Mouse (Mus musculus): Measurements from ENCODE around the gene Stag3. TPM values are rescaled to one million over a fixed set of nuclear protein-coding genes. Genes with fewer than 3 reads are reported as not detected.

The Stag3 gene
- polyA plus RNA-seq, 1 experiment from 2014 or later, result 6.7 TPM

DNA sequence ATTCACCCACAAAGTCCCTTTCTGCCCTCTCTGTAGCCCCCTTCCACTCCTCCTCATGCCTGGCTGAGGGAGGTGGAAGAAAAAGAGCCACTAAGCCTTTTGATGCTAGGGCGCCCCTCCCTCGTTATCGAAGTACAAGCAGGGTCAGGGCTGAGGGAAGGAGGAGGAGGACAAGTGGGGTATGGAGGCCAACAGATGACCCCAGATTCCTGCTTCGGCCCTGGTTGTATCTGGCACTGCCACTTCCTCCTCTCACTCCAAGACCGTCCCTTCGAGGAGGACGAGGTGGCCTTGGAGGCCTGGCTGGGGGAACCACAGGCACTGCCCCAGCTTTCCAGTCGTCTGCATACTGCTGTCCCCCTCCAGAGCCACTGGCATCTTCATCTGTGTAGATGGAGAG lies 5.9 kb upstream of the Stag3 start:
- no peak for DNase-seq (ENCODE audit: low spot score)
- Histone ChIP-seq H3K36me3 (peaks cover 50% of the 10 kb centered on the region), H3K27ac (no peak overlapping the region), H3K4me3 (no peak overlapping the region), H3K4me1 (peaks cover 66% of the 10 kb centered on the region), H3K9me3 (replicated peaks) (no peaks in the 10 kb centered on the region), H3K27me3 (ENCODE audit: low read depth, poor library complexity, severe bottlenecking) (peaks cover 4% of the 10 kb centered on the region; the same call in 1 of the 2 replicates)
- WGBS, result 79% methylated on average over 8 of the region's 8 CpGs

DNA sequence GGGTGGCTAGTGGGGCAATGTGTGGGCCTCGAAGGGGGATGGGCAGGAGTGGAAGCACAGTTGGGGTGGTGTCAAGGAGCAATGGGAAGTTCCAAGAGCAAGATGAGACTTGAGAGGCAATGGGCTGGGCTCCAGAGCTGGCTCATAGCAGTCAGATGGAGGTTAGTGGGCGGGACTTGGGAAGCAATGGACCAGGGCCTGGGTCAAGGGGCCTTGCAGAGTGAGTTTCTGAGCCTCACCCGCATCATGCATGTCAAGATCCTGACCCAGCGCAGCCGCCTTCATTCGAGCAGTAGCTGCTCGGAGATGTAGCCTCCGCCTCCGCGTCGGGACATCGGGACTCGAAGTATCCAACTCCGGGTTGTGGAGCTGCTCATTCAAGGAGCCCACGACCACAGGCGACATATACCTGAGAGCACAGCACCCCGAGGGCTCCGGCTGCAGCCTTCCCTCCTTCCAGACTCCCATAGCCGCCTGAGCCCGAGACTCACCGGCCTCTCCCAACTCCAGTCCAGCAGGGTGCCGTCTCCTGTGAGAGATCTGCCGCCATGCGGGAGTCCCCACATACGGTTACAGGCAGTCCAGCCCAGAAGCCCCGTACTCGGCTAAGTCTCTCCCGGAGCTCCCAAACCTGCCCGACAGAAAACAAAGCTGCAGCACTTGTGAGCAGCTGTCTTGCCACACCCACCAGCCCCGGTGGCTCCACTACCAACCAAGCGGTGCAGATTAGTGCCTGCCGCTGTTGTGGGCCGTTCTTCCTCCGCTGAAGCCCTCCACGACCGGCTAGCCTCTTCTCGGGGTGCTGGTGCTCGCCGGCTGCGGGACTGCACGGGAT lies 4.6 kb upstream of the Stag3 start:
- H3K27ac ChIP-seq, result peak overlapping the region; percentile 17; the same call in 1 of the 2 replicates
- H3K4me1 ChIP-seq, result peaks cover 69% of the 10 kb centered on the region
- peak; percentile 41 for DNase-seq (ENCODE audit: low spot score)
- H3K9me3 ChIP-seq (replicated peaks), result no peaks in the 10 kb centered on the region
- H3K4me3 ChIP-seq, result peak overlapping the region; percentile 38
- H3K27me3 ChIP-seq (ENCODE audit: low read depth, poor library complexity, severe bottlenecking), result peaks cover 4% of the 10 kb centered on the region; the same call in 1 of the 2 replicates
- WGBS, result 25% methylated on average over 41 of the region's 41 CpGs
- peaks cover 50% of the 10 kb centered on the region for H3K36me3 ChIP-seq

DNA sequence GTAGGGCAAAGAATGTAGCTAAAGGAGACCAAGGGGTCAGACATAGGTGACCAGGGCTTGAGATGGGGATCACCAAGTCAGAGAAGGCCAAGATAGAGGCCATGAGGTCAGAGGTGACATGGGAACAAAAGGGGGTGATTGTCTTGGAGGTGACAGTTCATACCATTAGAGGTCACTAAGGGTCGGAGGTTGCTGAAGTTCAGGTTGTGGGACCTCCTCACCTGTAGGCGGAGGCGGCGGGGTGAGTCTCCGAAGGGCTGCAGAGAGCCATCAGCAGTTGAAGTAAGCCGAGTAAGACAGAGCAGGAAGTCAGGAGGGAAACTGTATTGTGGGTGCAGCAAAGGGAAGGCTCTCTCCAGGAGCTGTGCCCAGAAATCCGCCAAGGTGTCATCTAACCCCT lies 2.0 kb upstream of the Stag3 start:
- Histone ChIP-seq H3K36me3 (peaks cover 50% of the 10 kb centered on the region), H3K9me3 (replicated peaks) (no peaks in the 10 kb centered on the region), H3K4me3 (peak overlapping the region; percentile 78), H3K4me1 (peaks cover 51% of the 10 kb centered on the region), H3K27ac (no peak overlapping the region), H3K27me3 (ENCODE audit: low read depth, poor library complexity, severe bottlenecking) (no peaks in the 10 kb centered on the region; the same call in 1 of the 2 replicates)
- WGBS, result 84% methylated on average over 7 of the region's 7 CpGs
- DNase-seq (ENCODE audit: low spot score), result no peak

DNA sequence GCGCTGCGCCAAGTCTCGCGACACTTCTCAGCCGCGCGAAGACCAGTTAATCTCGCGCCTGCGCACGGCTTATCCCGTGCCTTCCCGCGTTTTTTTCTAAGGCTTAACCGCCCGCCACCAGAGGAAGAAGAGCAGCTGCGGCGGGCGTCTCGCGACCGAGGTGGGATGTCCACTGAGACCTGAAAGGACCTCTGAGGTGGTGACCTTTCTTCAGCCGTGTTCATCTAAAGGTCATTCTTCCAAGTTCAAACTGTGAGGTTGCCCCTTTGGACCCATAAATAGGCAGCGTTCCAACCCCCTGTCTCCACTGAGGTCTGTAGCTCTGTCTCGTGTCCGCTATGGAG lies 357 bp downstream of the Stag3 start:
- Histone ChIP-seq H3K27me3 (ENCODE audit: low read depth, poor library complexity, severe bottlenecking) (no peaks in the 10 kb centered on the region), H3K4me1 (peaks cover 40% of the 10 kb centered on the region), H3K9me3 (replicated peaks) (no peaks in the 10 kb centered on the region), H3K36me3 (peaks cover 33% of the 10 kb centered on the region), H3K4me3 (peak overlapping the region; percentile 78), H3K27ac (peak overlapping the region; percentile 92)
- DNase-seq (ENCODE audit: low spot score), result no peak
- WGBS, result 22% methylated on average over 26 of the region's 26 CpGs

DNA sequence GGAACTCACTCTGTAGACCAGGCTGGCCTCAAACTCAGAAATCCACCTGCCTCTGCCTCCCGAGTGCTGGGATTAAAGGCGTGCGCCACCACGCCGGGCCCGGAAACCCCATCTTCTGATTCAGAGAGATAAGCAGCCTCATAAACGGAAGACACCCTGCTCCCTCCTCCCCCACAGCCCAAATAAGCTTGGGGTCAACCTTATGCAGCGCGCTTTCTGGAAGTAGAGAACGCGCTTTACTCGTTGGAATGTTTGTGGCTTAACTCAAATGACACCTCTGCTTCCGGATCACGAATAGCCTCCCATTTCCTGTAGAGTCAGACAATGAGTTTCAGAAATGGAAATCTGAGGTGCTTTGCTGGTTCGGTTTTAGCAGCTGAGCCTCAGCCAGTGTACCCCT lies 789 bp downstream of the Stag3 start:
- H3K36me3 ChIP-seq, result peaks cover 29% of the 10 kb centered on the region
- no peaks in the 10 kb centered on the region for H3K27me3 ChIP-seq (ENCODE audit: low read depth, poor library complexity, severe bottlenecking)
- no peak overlapping the region for H3K4me3 ChIP-seq
- 88% methylated on average over 15 of the region's 15 CpGs for WGBS
- peaks cover 36% of the 10 kb centered on the region for H3K4me1 ChIP-seq
- H3K9me3 ChIP-seq (replicated peaks), result no peaks in the 10 kb centered on the region
- H3K27ac ChIP-seq, result no peak overlapping the region
- DNase-seq (ENCODE audit: low spot score), result no peak

DNA sequence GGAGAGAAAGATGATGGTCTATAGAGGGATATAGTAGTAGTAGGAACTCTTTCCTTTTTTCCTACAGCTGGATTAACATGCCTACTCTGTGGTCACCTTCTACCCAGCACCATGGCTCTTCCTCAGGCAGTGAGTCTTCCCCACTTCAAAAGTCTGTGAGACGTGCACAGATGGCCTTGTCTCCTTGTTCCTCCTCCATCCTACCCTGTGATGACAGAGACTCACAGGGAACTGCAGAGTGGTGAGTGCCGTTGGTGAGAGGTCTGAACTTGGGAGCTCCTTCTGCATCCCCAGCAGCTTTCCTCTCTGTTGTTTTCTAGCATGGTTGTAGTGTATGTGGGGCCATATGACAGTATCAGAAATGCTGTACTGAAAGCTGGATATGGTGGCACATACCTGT lies 1.8 kb downstream of the Stag3 start:
- Histone ChIP-seq H3K27ac (no peak overlapping the region), H3K36me3 (peaks cover 19% of the 10 kb centered on the region), H3K9me3 (replicated peaks) (no peaks in the 10 kb centered on the region), H3K4me3 (no peak overlapping the region), H3K4me1 (peaks cover 26% of the 10 kb centered on the region), H3K27me3 (ENCODE audit: low read depth, poor library complexity, severe bottlenecking) (no peaks in the 10 kb centered on the region)
- no peak for DNase-seq (ENCODE audit: low spot score)
- 85% methylated on average over 2 of the region's 2 CpGs for WGBS

DNA sequence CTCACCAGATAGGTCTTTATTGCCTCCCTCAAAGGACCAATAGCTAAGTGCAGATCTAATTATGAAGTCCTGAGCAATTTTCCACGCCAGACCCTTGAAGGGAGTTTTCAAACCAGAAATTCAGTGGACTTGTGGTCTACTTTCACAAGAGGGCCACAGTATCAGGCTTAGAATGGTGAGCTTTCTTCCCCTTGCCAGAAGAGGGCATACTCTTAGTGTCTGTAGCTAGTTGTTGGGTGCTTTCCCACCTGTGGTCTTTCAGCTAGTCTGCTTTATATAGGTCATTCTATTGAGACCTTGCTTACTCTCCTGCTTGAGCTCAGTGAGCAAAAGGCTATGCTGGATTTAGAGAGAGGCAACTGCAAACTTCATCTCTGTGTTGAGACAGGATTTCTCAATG lies 3.5 kb downstream of the Stag3 start:
- Histone ChIP-seq H3K9me3 (replicated peaks) (no peaks in the 10 kb centered on the region), H3K36me3 (peaks cover 1% of the 10 kb centered on the region), H3K27ac (no peak overlapping the region), H3K4me1 (peaks cover 10% of the 10 kb centered on the region), H3K4me3 (no peak overlapping the region), H3K27me3 (ENCODE audit: low read depth, poor library complexity, severe bottlenecking) (no peaks in the 10 kb centered on the region)
- DNase-seq (ENCODE audit: low spot score), result no peak
- 49% methylated on average over 1 of the region's 1 CpGs for WGBS

DNA sequence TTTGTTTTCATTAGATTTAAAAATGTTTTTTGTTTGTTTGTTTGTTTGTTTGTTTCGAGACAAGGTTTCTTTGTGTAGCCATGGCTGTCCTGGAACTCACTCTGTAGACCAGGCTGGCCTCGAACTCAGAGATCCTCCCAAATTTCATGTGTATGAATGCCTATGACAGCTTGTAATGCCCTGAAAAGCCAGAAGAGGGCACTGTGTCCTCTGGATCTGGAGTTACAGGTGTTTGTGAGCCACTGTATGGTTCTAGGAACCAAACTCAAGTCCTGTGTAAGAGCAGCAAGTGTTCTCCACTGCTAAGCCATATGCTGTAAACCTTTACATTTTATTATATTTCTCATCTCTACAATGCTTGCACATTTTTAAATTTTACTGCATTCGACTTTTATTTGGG lies 7.8 kb downstream of the Stag3 start:
- Histone ChIP-seq H3K4me1 (no peaks in the 10 kb centered on the region), H3K4me3 (no peak overlapping the region), H3K27me3 (ENCODE audit: low read depth, poor library complexity, severe bottlenecking) (no peaks in the 10 kb centered on the region), H3K27ac (no peak overlapping the region), H3K9me3 (replicated peaks) (no peaks in the 10 kb centered on the region), H3K36me3 (no peaks in the 10 kb centered on the region)
- WGBS, result 80% methylated on average over 3 of the region's 3 CpGs
- no peak for DNase-seq (ENCODE audit: low spot score)

DNA sequence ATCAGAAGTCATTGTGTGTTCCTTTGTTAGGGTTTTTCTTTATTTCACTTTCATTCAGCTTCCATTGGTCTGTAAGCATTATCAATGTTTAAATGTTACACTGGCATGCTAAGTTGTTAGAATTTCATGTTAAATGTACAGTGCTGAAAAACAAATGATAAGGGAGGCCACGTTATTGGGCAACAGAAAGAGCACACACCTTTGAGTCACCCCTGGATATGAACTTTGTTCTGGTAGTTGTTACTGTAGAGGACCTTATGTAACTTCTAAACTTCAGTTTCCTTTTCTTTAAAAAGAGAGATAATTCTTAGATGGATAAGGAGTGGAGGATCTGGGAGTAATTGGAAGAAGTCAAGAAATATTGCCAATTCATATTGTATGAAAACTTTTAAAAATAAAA lies 11.6 kb downstream of the Stag3 start:
- no peak for DNase-seq (ENCODE audit: low spot score)
- no peaks in the 10 kb centered on the region for H3K4me1 ChIP-seq
- H3K36me3 ChIP-seq, result no peaks in the 10 kb centered on the region
- no peaks in the 10 kb centered on the region for H3K9me3 ChIP-seq (replicated peaks)
- H3K27ac ChIP-seq, result no peak overlapping the region
- 76% methylated on average over 1 of the region's 1 CpGs for WGBS
- no peak overlapping the region for H3K4me3 ChIP-seq
- H3K27me3 ChIP-seq (ENCODE audit: low read depth, poor library complexity, severe bottlenecking), result no peaks in the 10 kb centered on the region

DNA sequence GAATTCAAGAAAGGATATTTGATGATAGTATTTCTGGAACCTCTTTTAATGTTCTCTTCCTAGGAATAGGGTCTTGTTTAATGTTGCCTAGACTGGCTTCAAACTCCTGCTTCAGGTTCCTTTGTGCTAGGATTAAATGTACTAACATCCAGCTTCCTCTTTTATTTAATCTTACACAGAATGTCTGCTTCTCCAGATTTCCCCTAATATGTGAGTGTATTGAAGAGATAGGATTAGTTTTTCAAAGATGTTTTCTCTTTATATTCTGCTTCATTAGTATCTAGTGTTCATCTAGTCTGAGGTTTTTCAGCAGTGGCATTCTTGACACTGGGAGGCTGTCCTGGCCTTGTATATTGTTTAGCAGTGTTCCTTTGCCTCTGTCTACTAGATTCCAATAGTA lies 14.1 kb downstream of the Stag3 start:
- H3K4me1 ChIP-seq, result no peaks in the 10 kb centered on the region
- H3K9me3 ChIP-seq (replicated peaks), result no peaks in the 10 kb centered on the region
- H3K27ac ChIP-seq, result no peak overlapping the region
- no peaks in the 10 kb centered on the region for H3K27me3 ChIP-seq (ENCODE audit: low read depth, poor library complexity, severe bottlenecking)
- no peaks in the 10 kb centered on the region for H3K36me3 ChIP-seq
- no peak overlapping the region for H3K4me3 ChIP-seq
- DNase-seq (ENCODE audit: low spot score), result no peak

DNA sequence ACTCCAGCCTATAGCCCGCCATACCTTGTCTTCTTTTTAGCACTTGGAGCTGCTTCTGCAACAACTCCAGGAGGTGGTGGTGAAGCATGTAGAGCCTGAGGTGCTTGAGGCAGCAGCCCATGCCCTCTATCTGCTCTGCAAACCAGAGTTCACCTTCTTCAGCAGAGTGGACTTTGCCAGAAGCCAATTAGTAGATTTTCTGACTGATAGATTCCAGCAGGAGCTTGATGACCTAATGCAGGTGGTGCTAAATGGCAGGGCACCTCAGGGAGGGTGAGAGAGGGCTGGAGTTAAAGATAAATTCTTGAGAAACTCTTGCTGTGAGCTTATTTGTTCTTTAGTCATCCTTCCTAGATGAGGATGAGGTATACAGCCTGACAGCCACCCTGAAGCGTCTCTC lies 19.6 kb downstream of the Stag3 start:
- 81% methylated on average over 2 of the region's 2 CpGs for WGBS
- H3K27me3 ChIP-seq (ENCODE audit: low read depth, poor library complexity, severe bottlenecking), result no peaks in the 10 kb centered on the region
- H3K4me1 ChIP-seq, result no peaks in the 10 kb centered on the region
- no peaks in the 10 kb centered on the region for H3K36me3 ChIP-seq
- no peak overlapping the region for H3K27ac ChIP-seq
- DNase-seq (ENCODE audit: low spot score), result no peak
- no peaks in the 10 kb centered on the region for H3K9me3 ChIP-seq (replicated peaks)
- no peak overlapping the region for H3K4me3 ChIP-seq

DNA sequence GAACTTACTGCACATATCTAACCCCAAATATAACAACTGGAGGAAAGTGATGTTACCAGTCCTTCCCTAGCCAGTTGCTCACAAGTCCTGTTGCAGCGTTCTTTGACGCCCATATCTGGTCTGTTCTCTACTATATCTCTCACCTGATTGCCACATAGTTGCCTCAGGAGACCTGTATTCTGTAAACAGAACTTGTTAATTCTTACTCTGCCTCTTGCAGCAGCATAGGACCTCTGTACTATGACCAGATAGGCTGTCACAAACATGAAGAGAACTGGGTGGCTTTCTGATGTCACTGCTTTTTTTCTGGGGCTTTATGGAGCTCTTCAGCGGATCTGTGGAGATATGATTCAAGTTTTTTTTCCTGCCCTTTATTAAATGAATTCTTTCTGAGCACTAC lies 32.8 kb downstream of the Stag3 start:
- Histone ChIP-seq H3K4me1 (no peaks in the 10 kb centered on the region), H3K27me3 (ENCODE audit: low read depth, poor library complexity, severe bottlenecking) (no peaks in the 10 kb centered on the region), H3K4me3 (no peak overlapping the region), H3K27ac (no peak overlapping the region), H3K9me3 (replicated peaks) (no peaks in the 10 kb centered on the region), H3K36me3 (no peaks in the 10 kb centered on the region)
- 88% methylated on average over 3 of the region's 3 CpGs for WGBS
- no peak for DNase-seq (ENCODE audit: low spot score)

DNA sequence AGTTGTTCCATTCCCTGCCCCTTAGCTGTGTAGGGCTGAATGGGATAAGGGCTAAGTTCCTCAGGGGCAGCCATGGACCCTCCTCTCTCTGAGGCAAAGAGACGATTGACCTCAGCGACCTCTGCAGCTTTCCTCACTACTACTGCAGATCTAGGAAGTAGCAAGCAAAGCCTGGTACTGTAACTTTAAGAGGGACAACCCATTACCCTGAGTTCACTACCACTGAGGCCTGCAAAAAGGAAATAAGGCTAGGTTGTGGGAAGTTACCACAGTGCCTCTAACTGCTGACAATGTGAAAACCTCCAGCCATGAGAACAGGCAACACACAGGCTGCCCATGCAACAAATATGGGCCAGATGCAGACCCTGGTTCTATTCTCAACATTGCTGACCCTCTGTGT lies 61.6 kb downstream of the Stag3 start, which contains the start of gene Pvrig:
Pvrig (plus strand) TSS at position 301 of the 400 bp plus-strand sequence.
- DNase-seq (ENCODE audit: low spot score), result no peak
- no peak within 1 kb of the TSS for H3K4me3 ChIP-seq
- no peaks in the 10 kb centered on the region for H3K27me3 ChIP-seq (ENCODE audit: low read depth, poor library complexity, severe bottlenecking)
- no peak within 1 kb of the TSS for H3K27ac ChIP-seq
- H3K4me1 ChIP-seq, result no peaks in the 10 kb centered on the region
- no peaks in the 10 kb centered on the region for H3K36me3 ChIP-seq
- H3K9me3 ChIP-seq (replicated peaks), result no peaks in the 10 kb centered on the region
- WGBS, result 80% methylated on average over 2 of the region's 2 CpGs

DNA sequence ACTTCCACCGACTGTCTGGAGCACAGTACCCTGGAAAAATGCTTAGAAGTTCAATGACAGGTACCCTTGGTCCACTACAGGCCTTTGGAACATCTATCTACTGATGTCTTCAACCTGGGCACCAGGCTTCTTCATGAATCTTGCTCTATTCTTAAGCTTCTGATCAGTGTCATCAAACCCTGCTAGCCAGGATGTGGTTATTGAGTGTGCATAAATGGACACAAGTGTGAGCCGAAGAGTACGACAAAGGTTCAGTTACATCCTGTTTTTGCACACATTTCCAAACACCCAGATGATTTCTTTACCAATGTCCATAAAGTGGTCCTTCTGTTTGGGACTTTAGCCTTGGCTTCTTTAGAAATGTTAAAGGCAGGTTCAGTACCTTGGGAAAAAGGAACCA lies 63.2 kb downstream of the Stag3 start:
- no peaks in the 10 kb centered on the region for H3K36me3 ChIP-seq
- H3K27ac ChIP-seq, result no peak overlapping the region
- H3K9me3 ChIP-seq (replicated peaks), result no peaks in the 10 kb centered on the region
- no peak overlapping the region for H3K4me3 ChIP-seq
- 94% methylated on average over 3 of the region's 3 CpGs for WGBS
- H3K27me3 ChIP-seq (ENCODE audit: low read depth, poor library complexity, severe bottlenecking), result no peaks in the 10 kb centered on the region
- H3K4me1 ChIP-seq, result no peaks in the 10 kb centered on the region
- no peak for DNase-seq (ENCODE audit: low spot score)
